Mouse (Mus musculus) small intestine, adult 2 months (tissue): ENCODE data around the gene Olfr691.

Experiments used
- CTCF ChIP-seq: fragments of 200-500 bp; IDR thresholded peaks from 2 replicates; pipeline ENCODE4 v1.5.1; 2012; ENCODE audit warnings: low read depth, mild to moderate bottlenecking, control low read depth, inconsistent platforms, low read length, moderate library complexity, mixed read lengths; ENCODE audit not compliant: insufficient replicate concordance, insufficient read length; ENCODE audit errors: extremely low read depth
- POLR2A ChIP-seq: fragments of 200-500 bp; IDR thresholded peaks from 2 replicates; pipeline ENCODE4 v1.6.1; 2012; ENCODE audit warnings: low read depth, mild to moderate bottlenecking, control low read depth, inconsistent platforms, low read length, moderate library complexity

GRCm38 (mm10) chr7:105334004-105334403 lies 8.1 kb downstream of the Olfr691 start, which contains the start of gene Olfr690:
- TF ChIP-seq POLR2A, result no peak
- no peak for TF ChIP-seq CTCF
